Mouse (Mus musculus) spleen, postnatal 4 days (tissue): ENCODE data around the gene Akap6.
A peak's percentile ranks its signal among the peaks of the same experiment; 100 is the strongest.

Experiments
- DNase-seq, 2 experiments: peaks; one replicate each; pipeline ENCODE4 v3.0.0; 2022; ENCODE audit warnings: low spot score in 2 of 2

Gene Akap6

GRCm38 (mm10) chr12:52781066-52781465, 81.9 kb downstream of the Akap6 start:
- no peak for DNase-seq

DNA sequence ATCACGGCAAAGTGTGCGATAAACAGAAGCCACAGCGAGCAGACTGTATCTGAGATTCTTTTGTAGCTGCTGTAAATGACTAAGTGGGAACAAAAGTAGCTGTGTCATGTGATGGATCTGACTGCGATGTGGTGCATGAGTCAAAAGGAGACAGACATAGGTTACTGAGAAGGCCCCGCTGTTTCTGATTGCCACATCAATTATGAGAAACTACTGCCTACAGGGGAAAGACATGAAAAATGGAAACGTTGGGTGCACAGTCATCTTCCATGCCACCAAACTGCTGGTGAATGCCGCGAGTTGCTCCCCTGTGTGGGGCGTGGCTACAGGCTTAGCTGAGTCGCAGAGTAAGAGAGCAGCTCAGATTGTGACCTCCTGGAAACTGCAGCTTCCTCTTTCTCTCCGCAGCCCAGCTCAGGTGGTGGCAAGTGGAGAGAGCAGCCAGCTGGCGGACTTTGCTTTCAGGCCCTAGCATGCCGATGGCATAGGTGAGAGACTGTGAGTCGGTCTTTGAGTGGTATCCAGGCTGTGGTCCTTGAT, 83.8 kb downstream of the Akap6 start:
- peak; percentile 23 to 65 for DNase-seq

- no peak for DNase-seq
Observed at GRCm38 (mm10) chr12:52785217-52785616, 86.0 kb downstream of the Akap6 start.

- no peak for DNase-seq
Observed at GRCm38 (mm10) chr12:52790350-52790768, 91.2 kb downstream of the Akap6 start.

DNA sequence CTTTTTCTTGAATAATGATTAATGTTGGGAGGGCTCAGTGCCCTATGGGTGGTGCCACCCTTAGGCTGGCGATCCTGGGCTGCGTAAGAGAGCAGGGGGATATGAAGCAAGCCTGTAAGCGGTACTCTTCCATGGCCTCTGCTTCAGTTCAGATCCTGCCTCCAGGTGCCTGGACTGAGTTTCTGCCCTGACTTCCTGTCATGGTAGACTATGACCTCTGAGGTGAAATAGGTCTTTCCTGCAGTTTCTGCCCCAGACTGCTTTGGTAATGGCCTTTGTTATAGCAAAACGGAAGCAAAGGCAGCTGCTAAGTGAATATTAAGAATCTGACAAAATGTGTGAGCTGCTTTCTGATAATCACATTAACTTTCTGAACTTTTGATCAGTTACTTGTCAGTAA, 94.9 kb downstream of the Akap6 start:
- no peak for DNase-seq

- DNase-seq: no peak
Observed at GRCm38 (mm10) chr12:52795551-52796470, 96.6 kb downstream of the Akap6 start.

- no peak for DNase-seq
Observed at GRCm38 (mm10) chr12:52796471-52796795, 97.2 kb downstream of the Akap6 start.

GRCm38 (mm10) chr12:52799717-52800116, 100.5 kb downstream of the Akap6 start:
- DNase-seq: no peak

DNA sequence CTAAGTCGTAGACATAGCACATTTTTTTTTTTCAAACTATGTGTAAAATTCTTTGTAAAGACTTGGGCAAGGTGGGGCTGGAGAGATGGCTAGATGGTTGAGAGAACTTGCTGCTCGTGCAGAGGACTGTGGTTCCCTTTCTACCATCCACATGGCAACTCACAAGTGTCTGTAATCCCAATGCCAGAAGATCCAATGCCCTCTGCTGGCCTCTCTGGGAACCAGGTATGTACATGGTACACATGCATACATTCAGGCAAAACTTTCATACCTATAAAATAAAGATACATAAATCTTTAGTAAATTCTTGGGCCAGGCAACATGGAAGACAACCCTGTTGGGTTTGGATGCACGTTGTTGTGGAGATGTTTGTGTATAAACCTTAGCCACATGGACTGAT, 107.1 kb downstream of the Akap6 start:
- no peak for DNase-seq

DNA sequence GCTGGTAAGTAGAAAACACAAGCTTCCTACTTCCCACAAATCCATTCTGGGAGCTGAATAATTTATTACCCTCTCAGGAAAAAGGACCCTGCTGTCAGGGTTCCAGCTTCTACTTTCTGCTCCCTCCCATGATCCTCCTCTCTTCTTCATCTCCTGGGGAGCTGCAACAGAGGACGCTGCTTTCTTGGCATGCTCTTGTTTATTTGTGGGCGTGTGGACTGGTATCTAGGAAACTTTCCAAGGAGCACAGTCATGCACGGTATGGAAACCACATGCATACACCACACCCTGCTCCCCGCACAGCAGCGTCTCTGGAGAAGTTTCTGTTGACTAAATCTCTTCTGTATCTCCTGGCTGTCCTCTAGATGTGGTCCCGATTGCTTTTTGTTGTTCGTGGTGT, 119.4 kb downstream of the Akap6 start:
- DNase-seq: no peak

DNA sequence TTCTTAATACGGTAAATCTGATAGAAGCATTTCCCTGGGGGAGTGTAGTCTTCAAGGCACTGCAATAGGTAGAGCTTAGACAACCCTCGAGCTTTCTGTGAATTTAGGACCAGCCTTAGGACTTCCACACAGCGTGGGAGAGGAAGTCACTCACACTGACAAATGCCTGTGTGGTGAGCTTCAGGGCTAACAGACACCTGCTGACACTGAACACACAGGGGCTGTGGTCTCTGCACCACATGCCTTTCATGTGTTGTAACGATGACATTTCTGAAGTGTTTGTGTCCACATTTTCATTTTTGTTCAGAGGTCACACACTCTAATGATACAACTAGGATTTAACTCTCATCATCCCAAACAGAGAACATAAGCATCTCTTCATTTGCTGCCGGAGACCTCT, 125.6 kb downstream of the Akap6 start:
- no peak for DNase-seq

DNA sequence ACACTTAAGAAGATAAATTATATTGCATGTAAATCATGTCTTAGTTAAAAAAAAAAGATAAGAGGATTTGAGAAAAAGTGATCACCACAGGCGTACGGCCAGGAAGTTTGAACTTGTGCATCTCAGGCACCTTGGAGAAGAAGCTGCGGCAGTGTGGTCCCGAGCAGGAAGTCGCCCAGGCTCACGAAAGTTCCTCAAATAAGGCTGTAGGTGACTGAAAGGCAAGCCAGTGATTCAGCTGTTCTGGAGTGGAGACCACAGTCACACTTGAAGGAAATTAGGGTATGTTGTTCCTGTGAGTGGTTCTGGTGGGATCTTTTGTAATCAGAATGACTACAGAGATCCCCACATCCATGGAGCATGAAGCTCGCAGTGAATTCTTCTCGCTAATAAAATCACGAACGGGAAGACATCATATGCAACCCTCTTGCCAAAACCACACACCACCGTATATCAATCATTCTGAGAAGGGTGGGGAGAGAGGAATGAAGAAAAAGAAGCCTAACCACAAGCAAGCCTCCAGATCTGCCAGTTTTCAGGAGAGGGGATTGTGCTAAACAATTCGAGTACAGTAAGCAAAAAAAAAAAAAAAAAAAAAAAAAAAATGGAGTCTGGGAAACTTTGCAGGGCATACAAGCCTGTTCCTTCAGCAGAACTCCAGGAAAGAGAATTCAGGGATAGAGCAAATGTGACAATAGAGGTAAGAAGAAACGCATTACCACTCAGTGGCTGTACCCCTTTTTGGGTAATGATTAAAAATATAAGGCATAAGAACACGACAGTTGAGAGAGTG, 130.0 kb downstream of the Akap6 start:
- no peak for DNase-seq

- no peak for DNase-seq
Observed at GRCm38 (mm10) chr12:52831782-52832181, 132.6 kb downstream of the Akap6 start.

DNA sequence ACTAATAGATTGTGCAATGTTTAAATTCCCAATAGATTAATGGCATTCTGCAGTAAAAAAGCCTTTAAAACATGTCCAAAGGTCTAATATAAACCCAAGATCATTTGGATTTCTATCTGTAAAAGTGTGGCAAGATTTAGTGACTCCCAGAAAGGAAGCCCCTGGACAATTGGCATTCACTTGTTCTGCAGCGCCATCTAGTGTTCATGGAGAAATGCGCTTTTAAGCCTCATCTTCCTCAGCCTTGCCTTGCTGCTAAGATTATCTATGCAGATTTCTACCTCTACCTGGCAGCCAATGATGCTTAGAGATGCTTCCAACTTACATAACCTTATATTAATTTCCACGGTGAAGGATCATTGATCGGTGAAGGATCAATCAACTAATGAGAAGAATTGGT, 133.0 kb downstream of the Akap6 start:
- peak in 1 of 2 experiments; percentile 31 for DNase-seq

DNA sequence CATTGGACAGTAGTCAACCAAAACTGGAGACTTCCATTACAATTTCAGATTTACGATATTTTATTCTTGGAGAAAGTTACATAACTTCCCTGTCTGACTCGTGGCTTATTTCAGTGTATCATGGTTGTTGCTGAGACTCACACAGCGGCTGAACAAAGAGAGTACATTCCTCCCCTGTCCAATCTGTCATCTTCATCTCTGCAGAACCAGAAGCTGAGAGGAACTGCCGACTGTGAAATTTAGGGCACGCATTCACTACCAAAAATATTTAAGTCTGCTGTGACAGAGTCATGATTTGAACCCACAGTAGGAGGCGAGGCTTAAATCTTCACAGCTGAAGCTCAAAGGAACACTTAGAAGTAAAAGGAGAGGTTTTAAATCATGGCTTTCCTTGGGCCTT, 134.0 kb downstream of the Akap6 start:
- no peak for DNase-seq

GRCm38 (mm10) chr12:52834074-52834473, 134.9 kb downstream of the Akap6 start:
- no peak for DNase-seq

DNA sequence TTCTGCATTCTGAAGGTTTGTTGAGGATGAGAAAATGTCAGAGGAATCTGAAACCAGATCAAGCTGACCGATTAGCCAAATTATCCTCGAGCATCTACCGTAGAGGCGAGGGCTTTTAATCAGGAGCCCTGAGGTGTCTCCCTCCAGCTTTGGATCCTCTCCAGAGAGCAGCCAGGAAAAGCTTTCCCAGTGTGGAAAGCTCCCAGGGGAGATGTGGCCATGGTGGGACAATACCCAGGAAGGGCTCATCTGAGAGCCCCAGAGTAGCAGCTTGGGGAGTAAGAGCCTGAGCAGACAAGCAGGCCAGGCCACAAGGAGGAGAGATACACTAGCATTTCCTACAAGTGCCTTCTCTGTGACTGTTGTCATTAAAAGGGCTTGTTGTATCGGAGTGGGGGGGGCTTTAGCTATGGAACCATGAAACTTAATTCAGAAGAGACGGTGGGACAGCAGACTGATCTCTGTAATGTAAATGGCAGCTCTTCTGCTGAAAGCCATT, 135.6 kb downstream of the Akap6 start:
- DNase-seq: no peak

DNA sequence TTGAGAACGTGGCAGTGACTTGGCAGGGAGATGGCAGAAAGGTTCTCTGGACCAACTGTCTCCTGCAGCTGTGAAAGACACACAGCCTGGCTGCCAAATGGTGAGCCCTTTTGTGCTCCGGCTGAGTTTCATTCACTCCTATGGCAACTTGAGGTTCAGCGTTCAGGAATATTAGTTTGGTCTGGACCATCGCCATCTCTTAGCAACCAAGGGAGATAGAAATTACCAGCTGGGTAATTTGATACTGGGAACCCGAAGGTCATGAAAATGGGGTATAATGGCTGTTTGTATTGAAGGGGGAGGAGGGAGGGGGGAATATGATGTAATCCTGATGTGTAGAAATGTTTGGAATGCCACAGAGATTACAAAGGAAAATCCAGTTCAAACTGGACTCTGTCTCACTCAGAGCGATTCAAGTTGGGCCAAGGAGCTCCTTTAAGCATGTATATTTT, 136.1 kb downstream of the Akap6 start:
- no peak for DNase-seq

DNA sequence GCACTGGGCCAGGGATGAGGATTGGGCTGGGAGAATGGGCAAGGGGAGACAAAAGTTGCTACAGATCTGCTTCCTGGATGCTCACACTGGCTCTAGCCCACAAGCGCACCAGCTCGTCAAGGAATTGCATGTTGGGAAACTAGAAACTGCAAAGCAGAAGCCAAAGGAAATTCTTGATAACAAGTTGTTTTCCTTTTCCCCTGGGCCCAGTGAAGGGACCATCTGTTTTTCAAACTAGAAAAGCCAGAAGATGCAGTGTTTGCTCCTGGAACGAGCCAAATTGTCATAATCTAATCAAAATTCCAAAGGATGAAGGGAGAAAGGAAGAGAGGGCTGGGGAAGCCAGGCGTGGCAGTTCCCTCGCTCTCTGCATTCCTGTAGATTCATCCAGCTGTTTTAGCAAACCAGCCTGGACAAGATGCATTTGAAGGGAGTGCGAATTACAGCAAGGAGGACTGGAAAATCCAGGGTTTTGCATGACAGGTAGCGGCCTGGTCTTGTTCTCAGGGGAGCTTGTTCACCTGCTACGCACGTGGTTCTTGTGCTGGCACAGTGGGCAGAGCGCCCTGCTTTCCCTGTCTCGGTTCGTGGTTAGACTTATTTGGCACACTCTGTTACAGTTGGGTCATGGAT, 136.8 kb downstream of the Akap6 start:
- DNase-seq: no peak

DNA sequence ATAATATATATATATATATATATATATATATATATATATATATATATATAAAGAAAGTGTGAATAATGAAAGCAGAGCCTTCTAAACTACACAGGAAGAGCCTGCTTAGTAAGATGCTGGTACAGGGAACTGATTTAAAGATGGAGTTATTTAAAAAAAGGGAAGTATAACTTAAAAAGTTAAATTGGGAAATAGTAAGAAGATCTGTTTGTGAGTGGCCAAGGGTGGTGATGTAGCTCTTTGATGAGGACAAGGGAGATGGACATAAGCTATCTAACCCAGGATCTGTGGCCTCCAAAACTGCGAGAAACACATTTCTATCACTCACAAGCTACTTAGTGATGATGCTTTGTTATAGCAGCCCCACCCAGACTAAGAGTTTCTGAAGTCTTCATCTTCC, 146.8 kb downstream of the Akap6 start:
- no peak for DNase-seq

GRCm38 (mm10) chr12:52847020-52847419, 147.8 kb downstream of the Akap6 start:
- DNase-seq: no peak
